Mouse (Mus musculus) heart, embryonic 13.5 days (tissue): ENCODE results near the gene Wnt4. TPM values are rescaled to one million over a fixed set of nuclear protein-coding genes. Genes with fewer than 3 reads are reported as not detected.

Experiments
- ATAC-seq: fragments of 200-750 bp; cut with Nextera tagmentation; 2 replicates; pipeline ENCODE4 v1.8.0; 2017; ENCODE audit warnings: moderate TSS enrichment; ENCODE audit not compliant: insufficient number of reproducible peaks, low FRiP score, low TSS enrichment; ENCODE audit errors: extremely low read depth
- H3K27ac ChIP-seq: fragments of 300-500 bp; sonication (generic); replicated peaks from 2 replicates; pipeline ENCODE4 v1.5.1; 2015; ENCODE audit warnings: moderate library complexity, mild to moderate bottlenecking, inconsistent platforms
- H3K27me3 ChIP-seq: fragments of 300-500 bp; sonication (generic); replicated peaks from 2 replicates; pipeline ENCODE4 v1.6.1; 2015; ENCODE audit warnings: mild to moderate bottlenecking, inconsistent platforms
- H3K36me3 ChIP-seq: fragments of 300-500 bp; sonication (generic); 2 replicates; pipeline ENCODE4 v1.6.1; 2015; ENCODE audit warnings: mild to moderate bottlenecking, inconsistent platforms
- H3K4me1 ChIP-seq: fragments of 300-500 bp; sonication (generic); 2 replicates; pipeline ENCODE4 v1.6.1; 2015; ENCODE audit warnings: inconsistent platforms
- H3K4me2 ChIP-seq: fragments of 300-500 bp; sonication (generic); 2 replicates; pipeline ENCODE4 v1.6.1; 2015; ENCODE audit warnings: inconsistent platforms, mild to moderate bottlenecking, moderate library complexity
- H3K4me3 ChIP-seq: fragments of 300-500 bp; sonication (generic); 2 replicates; pipeline ENCODE4 v1.5.1; 2015; ENCODE audit warnings: moderate library complexity, mild to moderate bottlenecking, inconsistent platforms
- H3K9ac ChIP-seq: fragments of 300-500 bp; sonication (generic); 2 replicates; pipeline ENCODE4 v1.6.1; 2015; ENCODE audit warnings: inconsistent platforms, mild to moderate bottlenecking, moderate library complexity
- H3K9me3 ChIP-seq: fragments of 300-500 bp; sonication (generic); 2 replicates; pipeline ENCODE4 v1.6.1; 2016; ENCODE audit warnings: inconsistent platforms
- WGBS: fragments of 180-500 bp; shearing (Covaris S2); methylation state at CpG from one replicate; pipeline ENCODE4 v1.1.7; 2015; ENCODE audit warnings: mixed read lengths; 5-methylcytosine and 5-hydroxymethylcytosine counted together
- polyA plus RNA-seq: library from polyadenylated mRNA; unstranded; fragments of >200 nt; fragmentation: Nextera tagmentation; extraction: Ambion mirVana; gene quantifications from 2 replicates; pipeline ENCODE4 v1.2.1, GENCODE M21; 2015

Wnt4 gene
- polyA plus RNA-seq, 1 experiment from 2014 or later = 0.95 TPM

DNA sequence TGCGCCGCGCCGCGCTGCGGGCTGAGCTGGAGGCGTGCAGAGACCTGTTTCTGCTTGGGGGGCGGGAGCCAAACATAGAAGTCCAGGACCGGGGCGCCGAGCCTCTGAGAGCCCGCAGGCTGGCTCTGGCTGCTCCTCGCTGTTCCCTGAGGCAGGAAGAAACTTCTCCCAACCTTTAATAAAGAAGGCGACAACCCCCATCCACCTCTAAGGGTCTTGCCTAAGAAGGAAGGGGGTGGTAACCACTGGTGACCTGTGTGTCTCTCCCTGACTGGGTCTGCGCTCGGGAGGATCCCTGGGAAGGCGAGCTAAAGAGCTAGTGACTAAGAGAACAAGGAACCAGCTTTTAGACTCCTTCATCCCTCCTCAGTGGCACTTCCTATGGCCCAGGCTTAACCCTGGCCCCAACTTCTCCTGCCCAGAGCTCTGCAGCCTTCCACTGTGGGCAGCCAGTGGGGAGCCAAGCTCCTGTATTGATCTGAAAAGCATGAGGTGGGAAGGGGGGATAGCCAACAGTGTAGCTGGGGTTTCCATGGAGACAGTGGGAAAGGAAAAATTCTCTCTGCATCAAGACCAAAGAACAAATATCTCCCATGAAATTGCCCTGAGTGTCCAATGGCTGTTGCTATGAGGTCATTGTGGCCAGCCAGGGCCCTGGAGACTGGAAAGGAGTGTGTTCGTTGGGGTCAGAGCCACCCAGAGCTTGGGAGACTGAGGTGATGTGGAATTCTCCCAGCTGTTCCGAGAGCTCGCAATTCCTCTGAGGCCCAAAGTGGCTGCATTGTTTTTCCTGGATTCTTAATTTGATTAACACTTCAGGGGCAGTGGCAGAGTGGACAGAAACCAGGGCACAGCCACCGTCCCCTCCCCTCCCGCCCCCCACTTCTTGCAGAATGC, 1.1 kb downstream of the Wnt4 start:
- no peaks in the 10 kb centered on the region for H3K9me3 ChIP-seq
- no peaks in the 10 kb centered on the region for H3K36me3 ChIP-seq
- H3K4me1 ChIP-seq = peaks cover 44% of the 10 kb centered on the region
- ATAC-seq = no peak; the same call in 1 of the 2 replicates
- H3K27ac ChIP-seq = no peak overlapping the region
- peaks cover 97% of the 10 kb centered on the region for H3K27me3 ChIP-seq
- peak overlapping the region; percentile 73 for H3K4me2 ChIP-seq
- H3K4me3 ChIP-seq = peak overlapping the region; percentile 60
- 5% methylated on average over 22 of the region's 22 CpGs for WGBS
- H3K9ac ChIP-seq = peak overlapping the region; percentile 78

DNA sequence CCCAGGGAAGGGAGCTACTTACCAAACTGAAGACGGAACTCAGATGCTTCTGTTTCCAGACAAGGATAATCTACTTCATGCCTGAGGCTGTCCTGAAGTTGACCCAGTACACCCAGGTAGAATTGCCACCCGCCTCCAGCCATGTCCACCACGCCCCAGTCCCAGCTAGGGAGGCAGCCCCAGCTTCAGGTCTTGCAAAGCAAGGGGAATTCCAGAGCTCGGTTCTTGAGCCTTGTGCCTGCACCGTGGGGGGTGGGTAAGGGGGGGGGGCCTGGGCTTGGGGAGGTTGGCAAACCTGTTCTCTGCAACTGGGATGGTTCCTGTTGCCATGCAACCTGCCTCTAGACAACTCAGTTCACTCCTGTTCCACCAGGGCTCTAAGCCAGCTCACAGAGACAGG, 2.1 kb downstream of the Wnt4 start:
- Histone ChIP-seq H3K27me3 (peaks cover 100% of the 10 kb centered on the region), H3K4me1 (peaks cover 41% of the 10 kb centered on the region), H3K9ac (no peak overlapping the region), H3K9me3 (no peaks in the 10 kb centered on the region), H3K4me2 (no peak overlapping the region), H3K4me3 (no peak overlapping the region), H3K36me3 (no peaks in the 10 kb centered on the region), H3K27ac (no peak overlapping the region)
- WGBS = 21% methylated on average over 5 of the region's 5 CpGs
- ATAC-seq = no peak

DNA sequence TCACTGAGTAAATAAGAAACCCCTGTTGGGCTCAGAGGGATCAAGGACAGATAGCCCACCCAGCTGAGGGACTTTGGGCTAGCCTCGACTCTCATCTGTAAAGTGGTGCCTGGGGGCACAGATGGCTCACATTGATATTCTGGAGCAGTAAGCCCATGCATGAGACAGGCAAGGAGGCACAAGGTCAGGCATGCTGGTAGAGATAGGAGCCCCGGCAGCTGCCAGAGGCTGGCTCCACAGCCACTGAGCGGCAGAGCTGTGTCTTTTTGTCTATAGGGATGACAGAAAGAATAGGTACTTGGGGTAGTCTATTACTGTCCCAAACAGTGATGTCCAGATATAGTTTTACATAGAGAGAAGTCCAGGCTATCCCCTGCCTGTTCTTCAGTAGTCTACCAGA, 4.0 kb downstream of the Wnt4 start:
- Histone ChIP-seq H3K36me3 (no peaks in the 10 kb centered on the region), H3K27me3 (peaks cover 98% of the 10 kb centered on the region), H3K9me3 (no peaks in the 10 kb centered on the region), H3K4me3 (no peak overlapping the region), H3K27ac (no peak overlapping the region), H3K9ac (no peak overlapping the region), H3K4me1 (peaks cover 38% of the 10 kb centered on the region), H3K4me2 (no peak overlapping the region)
- ATAC-seq = no peak
- 51% methylated on average over 3 of the region's 3 CpGs for WGBS

DNA sequence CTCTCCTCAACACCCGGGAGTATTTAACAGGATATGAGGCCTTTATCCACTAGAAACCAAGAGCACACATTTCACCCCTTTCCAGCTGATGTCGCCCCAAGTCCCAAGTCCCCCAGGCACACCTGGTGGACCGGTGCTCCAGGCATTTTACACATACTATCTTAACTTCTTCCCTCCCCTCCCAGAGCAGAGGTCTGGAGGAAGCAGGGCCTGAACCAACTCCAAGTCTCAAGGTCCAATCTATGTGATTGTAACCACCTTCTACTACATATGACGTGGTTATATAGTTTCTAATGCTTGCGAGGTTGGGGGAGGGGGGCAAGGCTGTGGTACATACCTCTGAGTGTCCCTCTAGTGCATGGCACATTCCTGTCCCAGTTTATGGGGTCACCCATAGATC, 4.8 kb downstream of the Wnt4 start:
- Histone ChIP-seq H3K4me3 (no peak overlapping the region), H3K36me3 (no peaks in the 10 kb centered on the region), H3K9me3 (no peaks in the 10 kb centered on the region), H3K27me3 (peaks cover 96% of the 10 kb centered on the region), H3K27ac (no peak overlapping the region), H3K4me1 (peaks cover 38% of the 10 kb centered on the region), H3K9ac (no peak overlapping the region), H3K4me2 (no peak overlapping the region)
- 73% methylated on average over 5 of the region's 5 CpGs for WGBS
- no peak for ATAC-seq

DNA sequence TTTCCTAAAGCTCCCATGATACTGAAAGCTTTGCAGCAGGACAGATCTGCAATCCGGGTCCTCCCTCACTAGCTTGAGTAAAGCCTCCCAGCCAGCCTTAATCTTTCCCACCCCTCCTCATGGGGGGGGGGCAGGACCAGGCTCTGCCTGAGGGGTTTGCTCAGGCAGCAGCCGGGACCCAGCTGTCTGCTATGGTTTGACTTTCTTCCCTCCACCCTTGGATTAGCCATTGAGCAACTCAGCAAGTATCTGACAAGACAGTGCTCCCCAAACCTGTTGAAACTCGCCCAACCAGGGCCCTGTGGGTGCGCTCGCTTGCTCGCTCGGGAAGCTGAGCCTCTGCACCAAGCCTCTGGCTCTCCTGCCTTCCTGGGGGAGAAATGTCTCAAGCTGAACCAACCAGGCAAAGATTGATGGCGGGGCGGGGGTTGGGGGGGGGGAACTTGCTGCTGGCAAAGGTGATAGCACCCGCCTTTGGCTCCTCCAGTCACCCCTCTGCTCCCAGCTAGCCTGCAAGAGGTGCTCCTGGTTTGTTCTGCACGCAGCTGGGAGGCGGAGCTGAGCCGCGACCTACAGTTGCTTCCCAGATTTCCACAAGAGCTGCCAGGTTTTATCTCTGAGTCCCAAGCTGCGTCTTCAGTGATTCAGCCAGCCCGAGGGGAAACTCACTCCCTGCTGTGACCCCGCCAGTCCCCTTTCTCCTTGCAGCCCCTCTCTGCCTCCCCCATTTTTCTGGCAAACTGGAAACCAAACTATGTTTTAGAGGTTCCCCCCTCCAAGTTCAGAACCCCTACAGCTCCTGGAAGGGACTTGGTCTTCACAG, 5.5 kb downstream of the Wnt4 start:
- peak overlapping the region; percentile 36 for H3K4me2 ChIP-seq
- 8% methylated on average over 17 of the region's 17 CpGs for WGBS

DNA sequence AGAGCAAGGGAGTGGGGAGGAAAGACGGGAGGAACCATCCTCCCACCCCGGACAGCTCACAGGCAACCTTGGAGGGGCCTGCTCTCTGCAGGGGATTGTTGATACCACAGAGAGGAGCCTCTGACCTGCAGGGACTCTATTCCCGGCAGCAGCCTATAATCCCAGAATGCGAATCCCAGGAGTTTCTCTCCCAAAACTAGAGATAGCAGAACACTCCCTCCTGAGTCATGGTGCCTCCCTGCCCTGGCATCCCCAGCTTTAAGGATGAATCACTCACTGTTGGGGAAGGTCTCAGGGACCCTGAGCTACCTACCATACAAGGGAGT, 6.1 kb downstream of the Wnt4 start:
- Histone ChIP-seq H3K9me3 (no peaks in the 10 kb centered on the region), H3K4me1 (peaks cover 29% of the 10 kb centered on the region), H3K36me3 (no peaks in the 10 kb centered on the region), H3K27ac (0 out of 2 replicates have a peak overlapping the region, but pooled peaks have one; percentile 8), H3K27me3 (peaks cover 85% of the 10 kb centered on the region), H3K9ac (no peak overlapping the region), H3K4me2 (peak overlapping the region; percentile 36), H3K4me3 (0 out of 2 replicates have a peak overlapping the region, but pooled peaks have one; percentile 3)
- WGBS = 14% methylated on average over 4 of the region's 4 CpGs
- ATAC-seq = no peak

More for the DNA sequence above, 5.5 kb downstream of the Wnt4 start:
- Histone ChIP-seq H3K36me3 (no peaks in the 10 kb centered on the region), H3K9ac (peak overlapping the region; percentile 59; the same call in 1 of the 2 replicates), H3K9me3 (no peaks in the 10 kb centered on the region), H3K4me3 (peak overlapping the region; percentile 3; the same call in 1 of the 2 replicates), H3K27me3 (peaks cover 91% of the 10 kb centered on the region), H3K27ac (0 out of 2 replicates have a peak overlapping the region, but pooled peaks have one; percentile 8), H3K4me1 (peaks cover 34% of the 10 kb centered on the region)
- no peak for ATAC-seq

DNA sequence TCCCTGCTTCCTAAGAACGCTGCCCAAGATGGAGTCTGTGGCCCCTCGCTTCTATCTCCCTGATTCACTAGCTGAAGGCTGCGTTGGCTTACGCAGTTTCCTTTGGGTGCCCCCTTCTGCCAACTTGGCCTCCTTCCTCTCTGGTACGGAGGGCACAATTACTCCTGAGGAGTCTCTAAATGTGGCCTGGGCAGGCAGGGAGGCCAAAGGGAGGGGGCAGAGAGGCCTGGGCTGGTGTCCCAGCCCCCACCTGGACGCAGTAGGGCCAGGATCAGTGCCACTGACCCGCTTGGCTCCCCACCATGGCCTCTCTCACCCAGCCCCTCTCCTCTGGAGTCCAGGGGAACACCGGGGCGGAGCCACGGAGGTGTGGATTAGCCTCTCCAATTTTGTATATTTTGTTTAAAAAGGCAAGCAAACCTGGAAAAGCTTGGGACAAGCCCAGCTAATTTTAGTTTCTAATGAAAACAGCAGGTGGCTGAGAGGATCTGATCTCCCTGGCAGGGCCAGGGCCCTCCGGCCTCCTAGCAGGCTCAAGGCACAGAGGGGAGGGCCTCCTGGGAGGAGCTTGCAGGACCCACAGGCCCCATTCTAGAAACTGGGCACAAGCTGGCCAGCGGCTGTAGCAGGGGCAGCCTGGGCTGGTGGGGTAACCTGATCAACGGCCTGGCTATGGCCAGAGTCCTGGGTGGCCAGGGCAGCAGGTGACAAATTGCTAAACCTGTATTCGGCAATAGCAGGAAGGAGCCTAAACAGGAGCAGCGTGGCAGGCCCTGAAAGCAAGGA, 8.8 kb downstream of the Wnt4 start:
- Histone ChIP-seq H3K9ac (no peak overlapping the region), H3K4me3 (no peak overlapping the region), H3K27ac (no peak overlapping the region), H3K4me1 (peaks cover 25% of the 10 kb centered on the region), H3K9me3 (no peaks in the 10 kb centered on the region), H3K4me2 (no peak overlapping the region), H3K27me3 (peaks cover 62% of the 10 kb centered on the region), H3K36me3 (no peaks in the 10 kb centered on the region)
- WGBS = 75% methylated on average over 15 of the region's 15 CpGs
- ATAC-seq = no peak

DNA sequence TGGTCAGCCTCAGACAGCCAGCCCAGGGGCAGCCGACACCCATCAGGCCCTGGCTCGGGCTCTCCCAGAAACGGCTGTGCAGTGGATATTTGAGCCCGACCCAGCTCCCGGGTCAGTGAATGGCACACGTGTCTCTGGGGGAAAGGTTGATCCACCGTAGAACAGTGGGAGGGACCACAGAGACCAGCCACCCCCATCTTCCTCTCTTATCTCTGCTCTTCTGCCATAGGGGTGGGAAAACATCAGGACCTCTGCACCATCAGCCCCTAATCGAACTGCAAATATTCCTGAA, 9.3 kb downstream of the Wnt4 start:
- Histone ChIP-seq H3K9me3 (no peaks in the 10 kb centered on the region), H3K9ac (no peak overlapping the region), H3K4me1 (peaks cover 25% of the 10 kb centered on the region), H3K27ac (no peak overlapping the region), H3K27me3 (peaks cover 56% of the 10 kb centered on the region), H3K36me3 (no peaks in the 10 kb centered on the region), H3K4me3 (no peak overlapping the region), H3K4me2 (no peak overlapping the region)
- no peak for ATAC-seq
- WGBS = 44% methylated on average over 8 of the region's 8 CpGs

DNA sequence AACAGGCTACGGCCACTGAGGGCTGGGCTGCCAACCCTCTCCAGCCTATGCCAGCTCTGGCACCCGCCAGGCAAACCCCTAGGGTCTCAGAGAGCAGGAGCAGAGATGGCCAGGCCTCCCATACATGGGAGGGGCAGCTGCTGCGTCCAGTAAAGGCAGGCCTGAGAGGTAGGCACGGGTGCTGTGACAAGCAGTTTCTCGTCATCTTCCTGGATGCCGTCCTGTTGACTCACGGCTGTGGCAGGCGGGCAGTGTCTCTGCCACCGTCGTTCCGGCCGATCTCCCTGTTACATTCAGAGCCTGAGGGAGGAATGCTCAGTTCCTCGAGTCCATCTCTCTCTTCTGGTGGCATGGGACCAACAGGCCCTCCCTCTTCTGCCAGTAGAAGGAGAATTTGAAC, 9.9 kb downstream of the Wnt4 start:
- H3K27ac ChIP-seq = no peak overlapping the region
- no peak overlapping the region for H3K4me2 ChIP-seq
- peaks cover 25% of the 10 kb centered on the region for H3K4me1 ChIP-seq
- ATAC-seq = no peak
- H3K9me3 ChIP-seq = no peaks in the 10 kb centered on the region
- peaks cover 52% of the 10 kb centered on the region for H3K27me3 ChIP-seq
- WGBS = 66% methylated on average over 13 of the region's 13 CpGs
- no peak overlapping the region for H3K9ac ChIP-seq
- H3K36me3 ChIP-seq = no peaks in the 10 kb centered on the region
- H3K4me3 ChIP-seq = no peak overlapping the region

DNA sequence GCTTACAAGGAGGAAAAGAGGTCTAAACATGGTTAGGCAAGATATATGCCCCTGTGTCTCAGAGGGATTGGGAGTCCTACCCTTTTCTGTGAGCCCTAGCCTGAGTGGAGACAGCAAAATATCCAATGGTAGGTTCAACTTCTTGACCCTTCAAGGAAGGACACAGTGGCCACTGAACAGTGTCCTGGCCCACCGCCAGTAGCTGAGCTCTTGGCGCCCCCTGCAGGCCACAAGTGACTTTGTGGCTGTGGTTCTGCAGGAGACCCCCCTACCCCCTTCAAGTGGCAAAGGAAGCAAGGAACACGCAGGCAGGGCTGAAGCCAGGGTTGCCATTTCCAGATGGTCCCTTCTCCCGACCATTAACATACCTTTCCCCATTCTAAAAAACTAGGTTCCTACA, 10.5 kb downstream of the Wnt4 start:
- Histone ChIP-seq H3K27me3 (peaks cover 52% of the 10 kb centered on the region), H3K27ac (no peak overlapping the region), H3K4me1 (peaks cover 19% of the 10 kb centered on the region), H3K4me3 (no peak overlapping the region), H3K9ac (no peak overlapping the region), H3K36me3 (no peaks in the 10 kb centered on the region), H3K9me3 (no peaks in the 10 kb centered on the region), H3K4me2 (no peak overlapping the region)
- no peak for ATAC-seq
- WGBS = 2% methylated on average over 4 of the region's 4 CpGs

DNA sequence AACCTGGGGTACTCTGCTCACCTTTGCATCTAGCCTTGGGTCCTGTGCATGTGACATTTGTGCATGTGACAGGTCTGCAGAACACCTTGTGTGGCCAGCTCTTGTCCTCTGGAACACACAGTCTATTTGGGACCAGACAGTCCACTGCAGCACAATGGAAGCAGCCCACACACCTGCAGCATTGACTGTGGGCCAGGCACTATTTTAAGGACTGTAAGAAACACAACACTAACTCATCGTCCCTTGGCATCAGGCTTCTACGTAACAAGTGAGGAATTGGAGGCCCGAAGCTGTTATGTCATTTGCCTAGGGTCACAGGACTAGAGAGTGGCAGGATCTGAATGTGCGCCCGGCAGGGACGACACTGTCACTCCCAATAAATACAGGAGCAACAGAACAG, 12.4 kb downstream of the Wnt4 start:
- 0 out of 2 replicates have a peak, but pooled peaks cover 10% of the 10 kb centered on the region for H3K4me1 ChIP-seq
- WGBS = 74% methylated on average over 6 of the region's 6 CpGs
- no peaks in the 10 kb centered on the region for H3K9me3 ChIP-seq
- H3K27me3 ChIP-seq = peaks cover 33% of the 10 kb centered on the region
- H3K4me3 ChIP-seq = no peak overlapping the region
- no peak for ATAC-seq
- no peaks in the 10 kb centered on the region for H3K36me3 ChIP-seq
- H3K9ac ChIP-seq = no peak overlapping the region
- no peak overlapping the region for H3K27ac ChIP-seq
- H3K4me2 ChIP-seq = no peak overlapping the region
